Mouse (Mus musculus): ENCODE results near the gene Olfr550.
"Not testable (repeated sequence)": the region's sequence is repeated elsewhere in the genome, so short reads cannot be mapped to it uniquely, and the experiment has no call there.

Gene Olfr550

DNA sequence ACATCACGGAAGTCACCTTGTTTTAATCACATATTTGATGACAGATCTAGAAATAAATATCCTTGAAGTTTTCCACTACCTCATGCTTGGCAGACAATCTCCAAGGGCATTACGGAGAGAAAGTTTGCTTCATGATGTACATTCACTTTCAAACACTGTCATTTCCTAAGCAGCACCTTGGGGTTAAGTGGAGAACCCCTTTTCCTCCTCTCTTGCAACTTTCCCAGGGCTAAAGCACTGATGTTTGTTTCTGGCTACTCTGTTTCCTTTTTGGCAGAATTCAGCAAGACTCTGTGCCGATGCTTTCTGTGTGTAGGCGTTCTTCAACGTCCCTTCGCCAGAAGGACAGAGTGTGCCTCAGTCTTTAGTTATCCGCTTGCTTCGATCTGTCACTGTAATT, at the start of gene Olfr550:
Olfr550 (plus strand) TSS at position 301 of the 400 bp plus-strand sequence.
- CTCF ChIA-PET = interaction anchor here (0.6 kb wide), 1 partner anchor 42 kb away, joined by 6 read pairs; no protein-coding TSS in a partner anchor

DNA sequence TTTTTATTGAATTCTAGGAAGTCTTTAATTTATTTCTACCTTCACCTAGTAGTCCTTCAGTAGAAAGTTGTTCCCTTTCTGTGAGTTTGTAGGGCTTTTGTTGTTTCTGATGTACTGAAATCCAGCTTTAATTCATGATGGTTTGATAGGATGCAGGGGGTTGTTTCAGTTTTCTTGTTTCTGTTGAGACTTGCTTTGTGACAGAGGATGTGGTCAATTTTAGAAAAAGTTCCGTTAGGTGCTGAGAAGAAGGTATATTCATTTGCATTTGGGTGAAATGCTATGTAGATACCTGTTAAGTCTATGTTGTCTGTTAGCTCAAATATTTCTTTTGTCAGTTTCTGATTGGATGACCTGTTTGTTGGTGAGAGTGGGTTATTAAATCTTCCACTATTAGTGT, 42.2 kb upstream of the Olfr550 start:
- CTCF ChIA-PET = interaction anchor here (0.6 kb wide), 1 partner anchor 43 kb away, joined by 6 read pairs; no protein-coding TSS in a partner anchor

DNA sequence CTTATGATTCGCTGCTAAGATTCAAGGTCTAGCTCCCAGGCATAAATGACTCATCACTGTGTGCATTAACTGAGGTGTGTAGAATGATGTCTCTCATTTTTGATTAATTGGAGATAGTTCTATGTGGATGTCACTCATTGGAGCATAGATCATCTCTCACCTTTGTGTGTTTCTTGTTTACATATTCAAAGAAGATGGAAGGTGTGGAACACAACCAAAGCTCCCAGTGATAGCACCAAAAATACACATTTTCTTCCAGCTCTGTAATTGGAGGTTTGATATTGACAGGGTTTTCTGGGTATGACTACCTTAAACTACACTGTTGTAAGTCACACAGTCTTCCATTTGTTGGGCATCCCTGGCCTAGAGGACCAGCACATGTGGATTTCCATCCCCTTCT, 36.8 kb upstream of the Olfr550 start, which contains the start of gene Olfr547:
Olfr547 (plus strand) TSS at position 301 of the 400 bp plus-strand sequence.
- CTCF ChIA-PET = no interaction called here

DNA sequence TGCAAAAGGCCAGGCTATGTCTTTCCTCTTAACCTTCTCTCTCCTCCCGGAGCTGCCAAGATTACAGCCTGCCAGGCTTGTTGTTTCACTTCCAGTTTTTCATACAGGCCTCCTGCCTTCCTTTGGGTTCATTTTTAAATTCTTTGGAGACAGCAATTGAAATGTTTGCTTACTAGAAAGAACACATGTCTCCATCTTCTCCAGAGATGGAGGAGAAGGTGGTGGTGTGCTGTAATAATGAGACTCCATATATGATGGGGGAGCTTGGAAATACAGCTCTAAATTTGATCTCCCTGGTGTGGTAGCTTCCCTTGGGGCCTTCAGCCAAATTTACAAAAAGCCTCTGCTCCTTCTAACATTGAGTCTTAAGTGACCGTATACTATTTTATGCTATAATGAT, 30.6 kb upstream of the Olfr550 start, which contains the start of gene Olfr548-ps1:
Olfr548-ps1 (plus strand) TSS at position 301 of the 400 bp plus-strand sequence.
- CTCF ChIA-PET = no interaction called here

DNA sequence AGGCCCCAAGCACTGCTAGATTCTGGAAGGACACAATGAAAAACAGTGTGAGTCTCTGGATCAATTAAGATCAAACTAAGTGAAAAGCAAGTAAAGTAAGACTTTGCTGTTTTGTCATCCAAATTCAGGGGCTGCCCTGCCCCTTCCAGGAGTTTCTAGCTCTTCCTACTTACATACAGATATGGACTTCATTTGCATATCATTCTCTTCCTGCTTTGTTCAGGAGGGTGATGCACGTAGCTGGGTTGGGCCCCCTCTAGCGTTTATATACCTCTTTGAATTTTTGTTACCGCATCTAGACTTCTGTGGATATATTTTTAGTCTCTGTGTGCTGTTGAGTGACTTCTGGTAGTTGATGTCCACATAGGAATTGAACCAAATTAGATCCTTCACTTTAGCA, 30.0 kb upstream of the Olfr550 start:
- CTCF ChIA-PET = interaction anchor here (1.5 kb wide), 1 partner anchor 28 kb away, joined by 3 read pairs; no protein-coding TSS in a partner anchor

DNA sequence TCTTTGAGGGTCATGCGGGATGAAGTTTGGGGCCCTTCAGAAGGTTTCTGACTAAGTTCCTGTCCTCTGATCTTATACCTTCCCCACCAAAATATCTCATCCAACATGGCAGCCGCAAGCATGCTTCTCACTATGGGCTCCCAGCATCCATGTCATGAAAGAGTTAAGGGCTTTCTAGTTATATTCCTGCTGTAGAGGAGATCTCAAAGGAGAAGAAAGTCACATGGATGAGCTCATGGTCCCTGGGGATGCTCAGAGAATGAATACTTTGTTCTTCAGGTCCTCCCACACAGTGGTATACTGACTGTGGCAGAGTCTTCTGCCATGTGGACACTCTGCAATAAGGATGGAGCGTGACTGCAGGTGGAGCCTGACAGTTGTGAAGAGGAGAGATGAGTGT, 21.7 kb upstream of the Olfr550 start, which contains the start of gene Olfr549:
Olfr549 (plus strand) TSS at position 301 of the 400 bp plus-strand sequence.
- CTCF ChIA-PET = no interaction called here

DNA sequence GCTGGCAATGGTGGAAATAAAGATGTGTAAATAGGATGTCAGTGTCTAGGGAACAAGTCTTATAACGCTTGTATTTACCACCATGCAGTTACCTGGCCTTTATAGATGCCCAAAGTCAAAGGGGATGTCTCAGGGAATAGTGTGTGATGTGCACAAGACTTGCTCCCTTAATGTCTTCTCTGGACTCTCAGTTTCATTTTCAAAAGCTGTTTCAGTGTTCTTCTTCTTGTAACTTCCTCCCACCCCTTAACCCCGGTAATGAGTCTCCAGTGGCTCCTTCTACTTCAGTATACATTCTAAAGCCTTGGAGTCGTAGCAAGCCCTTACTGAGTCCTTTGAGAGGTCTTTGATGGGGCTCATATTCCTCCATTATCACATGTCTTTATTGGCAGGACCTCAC, 18.0 kb upstream of the Olfr550 start:
- CTCF ChIA-PET = no interaction called here

DNA sequence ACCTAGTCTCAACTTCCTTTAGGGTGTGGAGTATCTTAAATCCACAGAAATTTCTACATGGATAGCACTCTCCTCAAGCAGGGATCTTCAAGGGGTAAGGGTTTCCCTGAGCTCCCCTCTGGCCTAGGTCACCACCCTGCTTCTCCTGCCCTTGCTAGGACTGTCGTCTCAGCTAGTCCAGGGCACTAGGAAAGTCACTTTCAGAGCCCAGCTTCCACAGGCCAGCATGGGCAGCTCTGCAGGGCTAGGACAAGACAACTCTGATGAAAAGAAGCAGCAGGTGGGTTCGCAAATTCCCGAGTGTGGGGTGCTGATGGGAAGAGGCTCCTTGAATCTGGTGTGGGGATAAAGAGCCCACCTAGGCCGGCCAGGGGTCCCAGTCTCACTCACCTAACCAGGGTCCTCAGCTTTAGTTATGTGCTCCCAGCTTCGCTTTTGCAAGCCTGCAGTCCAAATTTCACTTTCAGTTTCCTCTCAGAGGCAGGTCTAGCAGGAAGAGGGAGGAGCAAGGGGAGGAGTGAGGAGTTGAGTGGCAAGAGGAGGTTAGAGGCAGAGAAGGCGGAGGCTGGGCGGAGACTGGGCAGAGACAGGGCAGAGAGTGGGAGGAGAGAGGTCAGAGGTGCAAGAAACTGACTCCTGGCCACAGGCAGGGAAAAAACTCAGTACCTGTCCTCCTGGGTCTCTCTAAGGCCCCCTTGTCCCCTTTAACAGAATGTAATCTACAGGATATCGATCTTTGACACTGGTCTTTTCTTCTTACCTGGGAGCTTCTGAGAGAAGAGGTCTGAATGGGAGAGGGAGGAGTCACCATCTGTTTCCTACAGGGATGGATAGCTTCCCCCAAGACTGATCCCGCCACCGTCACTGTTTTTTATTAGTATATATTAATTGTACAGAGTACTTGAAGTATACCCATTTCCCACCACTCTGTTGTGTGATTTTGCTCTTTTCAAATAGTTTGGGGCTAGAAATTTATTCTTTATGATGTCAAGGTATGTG, 5.9 kb upstream of the Olfr550 start, which contains the start of gene Trim21:
Trim21 (minus strand) TSS at position 488 of the 999 bp plus-strand sequence.
- CTCF ChIA-PET = interaction anchor here (0.6 kb wide), 1 partner anchor 633 kb away, joined by 3 read pairs; no protein-coding TSS in a partner anchor

DNA sequence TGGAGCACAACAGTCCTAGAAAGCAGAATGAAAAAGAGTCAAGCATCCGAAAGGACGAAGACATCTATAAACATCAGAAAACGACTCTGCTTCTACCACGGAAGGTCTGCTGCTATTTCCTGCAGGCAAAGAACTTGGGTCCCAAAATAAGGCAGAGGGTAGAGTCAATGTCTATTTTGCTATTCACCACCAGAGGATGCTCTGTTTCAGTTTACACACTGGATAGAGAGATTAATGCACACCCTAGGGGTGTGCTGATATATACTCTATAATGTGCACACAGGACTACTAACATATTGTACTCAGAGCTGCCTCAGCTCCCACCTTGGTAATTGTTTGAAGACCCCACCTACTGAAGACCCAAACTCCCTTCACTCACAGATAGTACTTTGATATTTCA, 5.0 kb upstream of the Olfr550 start:
- CTCF ChIA-PET = no interaction called here

DNA sequence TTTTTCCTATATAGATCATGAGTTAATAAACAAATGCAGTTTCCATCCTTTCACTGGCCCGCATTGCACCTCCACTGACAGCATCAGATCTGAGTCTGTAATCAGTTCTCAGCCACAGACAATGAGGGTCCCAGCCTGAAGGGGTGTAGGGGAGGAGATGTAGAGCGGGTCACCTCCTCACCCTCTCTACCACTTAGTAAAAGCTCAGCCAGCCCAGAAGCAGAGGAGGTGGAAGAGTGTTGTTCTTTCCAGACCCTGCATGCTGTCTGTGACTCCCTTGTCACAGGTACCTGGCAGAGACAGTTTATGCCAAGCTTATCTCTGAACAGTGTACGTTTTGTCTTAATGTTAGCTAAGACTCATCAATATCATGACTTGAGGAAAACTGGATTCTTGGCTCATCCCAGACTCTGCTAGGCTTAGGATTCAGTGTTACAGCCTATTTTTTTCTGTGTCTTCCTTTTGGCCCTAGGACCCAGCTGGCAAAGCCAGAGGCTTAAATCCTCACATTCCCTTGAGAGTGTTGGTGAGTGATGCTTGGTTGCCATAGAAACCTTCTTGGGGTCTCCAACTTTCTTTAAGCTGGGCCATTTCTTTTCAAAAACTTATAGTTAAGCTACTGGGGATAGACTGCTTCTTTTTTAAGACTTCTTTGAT, 2.1 kb downstream of the Olfr550 start:
- CTCF ChIA-PET = no interaction called here

DNA sequence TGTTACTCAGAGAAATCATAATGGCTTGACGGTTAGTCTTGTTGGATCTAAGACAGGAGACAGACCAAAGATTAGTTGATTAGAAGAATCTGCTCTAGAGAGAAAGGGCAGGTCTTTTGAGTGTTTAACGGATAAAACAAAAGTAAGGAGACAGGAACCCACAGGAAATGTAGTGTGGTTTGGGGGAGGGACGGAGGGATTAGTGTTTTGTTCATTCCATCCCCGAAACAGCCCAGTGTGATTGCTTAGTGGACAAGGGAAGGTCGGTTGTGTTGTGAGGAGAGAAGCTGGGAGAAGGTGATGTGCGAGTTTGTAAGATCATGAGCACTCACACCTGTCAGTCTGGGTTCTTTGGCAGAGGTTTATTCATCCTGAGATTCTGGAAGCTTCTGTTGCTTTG, 4.8 kb downstream of the Olfr550 start:
- CTCF ChIA-PET = no interaction called here

DNA sequence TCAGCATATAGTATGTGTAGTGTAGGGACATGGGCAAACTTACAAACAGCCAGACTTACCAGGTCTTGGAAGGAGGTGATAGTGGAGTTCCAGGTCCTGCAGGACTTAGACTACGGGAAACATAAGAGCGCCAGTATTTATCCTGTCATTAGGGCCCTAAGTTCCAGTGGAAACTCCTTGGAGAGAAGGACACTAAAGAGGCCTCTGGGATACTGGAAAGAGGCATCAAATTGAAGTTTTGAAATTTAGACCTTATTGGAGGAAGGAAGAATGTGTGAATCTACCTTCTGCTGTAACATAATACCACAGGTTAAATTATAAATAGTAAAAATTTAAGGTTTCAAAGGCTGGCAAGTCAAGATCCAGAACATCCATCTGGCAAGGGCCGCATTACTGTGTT, 20.5 kb downstream of the Olfr550 start, which contains the start of gene Olfr551:
Olfr551 (minus strand) TSS at position 101 of the 400 bp plus-strand sequence.
- CTCF ChIA-PET = no interaction called here

DNA sequence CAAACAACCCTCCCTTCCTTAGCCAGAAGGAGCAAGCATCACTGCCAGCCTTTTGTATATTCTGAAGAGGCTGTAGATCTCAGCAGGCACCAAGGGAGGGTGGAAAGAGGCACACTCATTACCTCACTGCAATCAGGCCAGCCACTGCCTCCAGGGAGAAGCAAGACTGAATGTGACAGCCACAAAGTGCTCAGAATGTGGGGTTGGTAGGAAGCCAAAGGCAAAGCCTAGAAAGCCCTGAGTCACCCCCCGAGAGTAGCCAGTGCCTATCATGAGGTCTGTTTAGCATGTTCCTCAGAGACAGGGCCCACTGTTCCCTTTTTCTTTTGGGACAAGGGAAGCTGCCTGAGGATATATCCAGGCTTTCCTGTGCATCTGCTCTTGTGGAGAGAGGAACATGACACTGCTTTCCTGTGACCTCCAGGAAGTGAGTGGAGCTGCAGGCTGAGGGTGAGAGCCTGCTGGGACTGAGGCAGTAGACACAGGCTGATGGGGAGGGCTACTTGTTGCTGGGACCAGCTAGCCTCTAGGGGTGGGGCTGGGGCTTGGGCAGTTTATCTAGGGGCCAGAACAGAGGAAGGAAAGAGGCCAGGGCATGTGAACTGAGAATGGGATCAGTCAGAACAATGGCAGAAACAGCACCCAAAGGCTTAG, 26.3 kb downstream of the Olfr550 start, which contains the start of gene Olfr552:
Olfr552 (plus strand) TSS at position 393 of the 654 bp plus-strand sequence.
- CTCF ChIA-PET = no interaction called here

DNA sequence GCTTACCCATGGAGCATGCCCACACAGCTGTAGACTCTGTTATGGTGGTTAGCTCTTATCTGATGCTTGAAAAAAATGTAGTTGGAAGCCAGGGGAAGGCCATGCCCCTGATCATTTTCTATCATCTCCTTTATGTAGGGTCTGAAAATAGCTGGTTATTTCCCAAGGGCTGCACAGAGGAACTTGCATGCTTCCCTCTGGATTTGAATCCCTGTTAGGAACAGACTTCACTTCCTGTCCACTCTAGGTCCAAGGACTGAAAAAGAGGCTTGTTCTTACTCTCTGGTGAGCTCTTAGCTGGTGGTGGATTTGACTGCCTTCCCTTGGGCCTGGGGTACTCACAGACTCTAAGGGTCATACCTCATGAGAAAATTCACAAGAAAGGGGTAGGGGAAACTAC, 46.9 kb downstream of the Olfr550 start, which contains the start of gene Olfr553:
Olfr553 (minus strand) TSS at position 101 of the 400 bp plus-strand sequence.
- CTCF ChIA-PET = no interaction called here

DNA sequence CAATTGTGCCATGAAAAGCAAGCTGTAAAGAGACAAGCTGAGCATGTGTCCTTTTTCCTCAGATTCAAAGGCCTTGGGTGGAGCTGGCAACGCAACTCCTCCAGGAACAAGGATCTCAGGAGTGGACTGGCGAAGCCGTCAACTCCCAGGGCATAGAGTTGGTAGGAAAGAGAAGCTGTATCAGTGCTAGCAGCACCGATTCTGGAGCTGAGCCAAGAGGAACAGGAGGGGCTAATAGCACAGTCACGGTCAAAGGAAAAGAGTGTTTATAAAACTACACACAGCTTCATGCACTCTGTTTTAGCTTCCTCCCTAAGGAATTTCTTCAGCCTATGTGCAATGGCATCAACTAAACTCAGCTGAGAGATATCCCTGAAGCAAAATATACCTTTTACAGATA, 48.4 kb downstream of the Olfr550 start:
- CTCF ChIA-PET = no interaction called here

DNA sequence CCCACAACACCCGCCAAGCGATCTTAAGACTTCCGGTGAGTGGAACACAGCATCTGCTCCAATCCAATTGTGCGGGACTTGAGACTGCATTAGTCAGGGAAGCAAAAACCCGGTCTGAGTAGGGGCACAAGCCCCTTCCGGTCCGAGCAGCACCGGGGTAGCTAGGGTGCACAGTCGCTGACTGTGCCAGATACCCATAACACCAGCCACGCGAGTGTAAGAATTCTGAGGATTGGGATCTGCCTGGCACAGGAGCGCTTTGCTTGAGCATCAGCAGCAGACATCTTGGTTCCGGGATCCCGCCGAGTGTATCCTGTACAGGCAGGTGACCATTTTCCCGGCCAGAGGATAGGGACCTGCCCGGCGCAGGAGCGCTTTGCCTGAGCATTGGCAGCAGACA, 49.1 kb downstream of the Olfr550 start:
- CTCF ChIA-PET = not testable (repeated sequence)
